Mouse (Mus musculus): ENCODE data around the gene Agap3. TPM values are rescaled to one million over a fixed set of nuclear protein-coding genes. Genes with fewer than 3 reads are reported as not detected.

Gene Agap3
- polyA plus RNA-seq, 1 experiment, result 76.8 TPM

DNA sequence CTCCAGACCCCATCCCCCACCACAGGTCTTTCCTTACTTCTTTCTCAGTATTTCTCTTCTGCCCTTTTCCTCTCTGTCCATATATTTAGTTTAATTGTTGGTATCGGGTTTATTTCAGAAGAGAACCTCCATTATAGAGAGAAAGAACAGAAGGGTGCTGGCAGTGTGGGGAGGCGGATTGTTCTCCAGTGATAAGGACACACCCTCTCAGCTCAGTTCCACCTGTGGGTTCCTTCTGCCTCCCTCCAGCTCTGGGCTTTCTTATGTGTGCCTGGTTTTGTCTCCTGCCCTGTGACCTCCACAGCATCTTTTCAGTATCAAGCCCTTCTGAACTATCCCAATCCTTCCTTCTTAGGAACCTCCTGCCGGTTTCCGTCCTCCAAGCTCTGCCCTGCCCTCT, 72.5 kb downstream of the Agap3 start:
- Histone ChIP-seq H3K36me3 (ENCODE audit: control insufficient read depth, insufficient read depth, low read length, poor library complexity, severe bottlenecking) (no peaks in the 10 kb centered on the region), H3K9me3 (replicated peaks; ENCODE audit: control insufficient read depth, insufficient read depth, low read length, poor library complexity, severe bottlenecking) (no peaks in the 10 kb centered on the region), H3K27ac (ENCODE audit: insufficient read depth, low read length) (no peak overlapping the region), H3K27me3 (ENCODE audit: control insufficient read depth, insufficient read depth, low read length, poor library complexity, severe bottlenecking) (peaks cover 18% of the 10 kb centered on the region), H3K4me3 (ENCODE audit: low read depth, low read length) (no peak overlapping the region), H3K9ac (ENCODE audit: low read depth, poor library complexity, severe bottlenecking) (no peak overlapping the region), H3K4me1 (ENCODE audit: control insufficient read depth, insufficient read depth, low read length) (peaks cover 1% of the 10 kb centered on the region)
- no peak for TF ChIP-seq CTCF (IDR thresholded peaks at IDR 0.05; ENCODE audit: low read depth, low read length)
- no peak for TF ChIP-seq EP300 (IDR thresholded peaks at IDR 0.05; ENCODE audit: insufficient read depth, low read depth, low read length)
- no peak for TF ChIP-seq POLR2A (IDR thresholded peaks at IDR 0.05; ENCODE audit: insufficient read depth, low read length)

DNA sequence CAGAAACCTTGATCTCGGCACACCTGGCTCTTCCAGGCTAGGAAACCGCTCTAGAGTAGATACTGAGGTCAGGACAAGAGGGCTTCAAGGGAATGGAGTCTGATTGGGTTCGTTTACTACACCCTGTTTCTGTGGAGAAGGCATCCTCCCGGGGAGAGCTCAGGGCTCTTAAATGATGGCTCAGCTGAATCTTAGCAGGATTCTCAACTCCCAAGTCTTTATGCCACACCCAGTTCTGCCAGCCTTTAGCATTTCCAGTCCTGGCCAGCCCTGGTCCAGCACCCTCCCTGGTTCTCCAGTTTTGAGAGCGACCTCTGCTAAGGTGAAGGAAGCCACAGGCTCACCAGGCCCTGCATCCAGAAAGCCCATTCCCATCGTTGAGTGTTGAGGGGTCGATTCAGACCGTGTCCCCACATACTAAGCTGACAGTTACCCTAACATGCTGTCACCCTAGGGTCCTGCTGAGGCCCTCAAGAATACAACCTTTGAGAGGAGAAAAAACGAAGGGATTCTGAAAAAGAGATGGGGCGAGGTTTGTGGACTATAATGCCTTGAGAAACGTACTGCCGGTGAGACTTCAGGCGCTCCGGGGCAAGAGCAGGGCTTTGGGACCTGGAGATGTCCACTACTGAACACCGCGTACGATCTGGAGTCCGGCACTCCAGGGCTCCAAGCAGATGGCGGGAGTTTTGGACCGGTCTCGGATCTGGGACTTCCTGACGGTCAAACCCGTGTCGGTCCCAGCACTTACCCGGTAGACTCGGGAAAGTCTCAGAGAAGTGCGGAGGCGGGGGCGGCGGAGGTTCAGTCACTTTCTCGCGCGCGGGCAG, 73.6 kb downstream of the Agap3 start:
- Histone ChIP-seq H3K27ac (ENCODE audit: insufficient read depth, low read length) (no peak overlapping the region), H3K27me3 (ENCODE audit: control insufficient read depth, insufficient read depth, low read length, poor library complexity, severe bottlenecking) (peaks cover 18% of the 10 kb centered on the region), H3K4me3 (ENCODE audit: low read depth, low read length) (peak overlapping the region; percentile 58), H3K36me3 (ENCODE audit: control insufficient read depth, insufficient read depth, low read length, poor library complexity, severe bottlenecking) (no peaks in the 10 kb centered on the region), H3K4me1 (ENCODE audit: control insufficient read depth, insufficient read depth, low read length) (peaks cover 1% of the 10 kb centered on the region), H3K9ac (ENCODE audit: low read depth, poor library complexity, severe bottlenecking) (peak overlapping the region; percentile 91), H3K9me3 (replicated peaks; ENCODE audit: control insufficient read depth, insufficient read depth, low read length, poor library complexity, severe bottlenecking) (no peaks in the 10 kb centered on the region)
- TF ChIP-seq CTCF (IDR thresholded peaks at IDR 0.05; ENCODE audit: low read depth, low read length) (no peak), POLR2A (IDR thresholded peaks at IDR 0.05; ENCODE audit: insufficient read depth, low read length) (no peak), EP300 (IDR thresholded peaks at IDR 0.05; ENCODE audit: insufficient read depth, low read depth, low read length) (no peak)

DNA sequence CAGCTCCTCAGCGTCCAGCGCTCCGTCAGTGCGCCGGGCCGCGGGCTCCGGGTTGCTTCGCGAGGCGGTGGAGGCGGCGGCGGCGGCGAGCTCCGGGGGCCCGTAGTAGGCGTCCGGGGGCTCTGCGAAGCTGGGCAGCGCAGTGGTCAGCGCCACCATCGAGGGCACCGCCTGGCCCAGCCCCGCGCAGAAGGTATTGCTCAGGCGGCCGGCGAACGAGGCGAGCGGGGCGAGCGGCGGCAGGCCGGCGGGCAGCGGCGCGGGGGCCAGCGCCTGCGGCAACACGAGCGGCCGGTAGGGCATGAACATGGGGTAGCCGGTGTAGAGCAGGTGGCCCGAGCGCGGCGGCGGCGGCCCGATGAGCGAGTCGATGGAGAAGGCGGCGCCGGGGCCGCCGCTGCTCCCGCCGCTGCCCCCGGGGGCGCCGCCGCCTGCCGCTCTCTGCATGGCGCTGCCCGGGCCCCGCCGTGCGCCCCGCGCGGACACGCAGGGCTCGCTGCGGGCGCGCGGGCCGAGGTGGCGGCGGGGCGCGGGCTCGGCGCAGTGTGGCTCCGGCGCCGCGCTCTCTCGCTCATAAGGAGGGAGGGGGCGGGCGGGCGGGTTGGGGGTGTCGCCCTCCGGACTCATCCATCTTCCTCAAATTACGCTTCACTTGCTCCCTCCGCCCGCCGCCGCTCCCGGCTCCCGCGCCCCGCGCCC, 74.4 kb downstream of the Agap3 start:
- Histone ChIP-seq H3K36me3 (ENCODE audit: control insufficient read depth, insufficient read depth, low read length, poor library complexity, severe bottlenecking) (no peaks in the 10 kb centered on the region), H3K9ac (ENCODE audit: low read depth, poor library complexity, severe bottlenecking) (peak overlapping the region; percentile 91), H3K4me3 (ENCODE audit: low read depth, low read length) (peak overlapping the region; percentile 58), H3K9me3 (replicated peaks; ENCODE audit: control insufficient read depth, insufficient read depth, low read length, poor library complexity, severe bottlenecking) (no peaks in the 10 kb centered on the region), H3K4me1 (ENCODE audit: control insufficient read depth, insufficient read depth, low read length) (peaks cover 1% of the 10 kb centered on the region), H3K27me3 (ENCODE audit: control insufficient read depth, insufficient read depth, low read length, poor library complexity, severe bottlenecking) (peaks cover 18% of the 10 kb centered on the region), H3K27ac (ENCODE audit: insufficient read depth, low read length) (no peak overlapping the region)
- TF ChIP-seq POLR2A (IDR thresholded peaks at IDR 0.05; ENCODE audit: insufficient read depth, low read length) (no peak), EP300 (IDR thresholded peaks at IDR 0.05; ENCODE audit: insufficient read depth, low read depth, low read length) (no peak), CTCF (IDR thresholded peaks at IDR 0.05; ENCODE audit: low read depth, low read length) (no peak)

DNA sequence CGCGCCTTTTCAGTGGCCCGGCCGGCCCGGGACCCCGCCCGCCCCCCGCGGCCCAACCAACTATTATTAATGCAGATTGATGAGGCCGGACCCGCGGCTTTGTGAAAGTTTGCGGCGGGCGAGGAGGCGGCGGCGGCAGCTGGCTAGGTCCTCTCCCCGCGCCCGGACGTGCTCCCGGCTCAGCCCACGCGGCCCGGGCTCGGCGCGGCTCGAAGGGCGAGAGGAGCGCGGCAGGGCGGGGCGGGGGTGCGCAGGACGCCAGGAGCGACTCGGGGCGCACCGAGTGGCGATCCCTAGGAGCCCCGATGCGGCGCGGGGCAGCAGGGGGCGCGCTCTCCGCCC, 74.9 kb downstream of the Agap3 start, which contains the start of gene Gbx1:
TSS of gene Gbx1 (minus strand) at position 314 of the 342 bp plus-strand sequence.
- Histone ChIP-seq H3K9me3 (replicated peaks; ENCODE audit: control insufficient read depth, insufficient read depth, low read length, poor library complexity, severe bottlenecking) (no peaks in the 10 kb centered on the region), H3K4me3 (ENCODE audit: low read depth, low read length) (peak within 1 kb of the TSS; percentile 58), H3K27me3 (ENCODE audit: control insufficient read depth, insufficient read depth, low read length, poor library complexity, severe bottlenecking) (peaks cover 18% of the 10 kb centered on the region), H3K9ac (ENCODE audit: low read depth, poor library complexity, severe bottlenecking) (peak within 1 kb of the TSS; percentile 91), H3K27ac (ENCODE audit: insufficient read depth, low read length) (no peak within 1 kb of the TSS), H3K36me3 (ENCODE audit: control insufficient read depth, insufficient read depth, low read length, poor library complexity, severe bottlenecking) (no peaks in the 10 kb centered on the region), H3K4me1 (ENCODE audit: control insufficient read depth, insufficient read depth, low read length) (peaks cover 1% of the 10 kb centered on the region)
- TF ChIP-seq CTCF (IDR thresholded peaks at IDR 0.05; ENCODE audit: low read depth, low read length) (peak; percentile 21), EP300 (IDR thresholded peaks at IDR 0.05; ENCODE audit: insufficient read depth, low read depth, low read length) (no peak)

DNA sequence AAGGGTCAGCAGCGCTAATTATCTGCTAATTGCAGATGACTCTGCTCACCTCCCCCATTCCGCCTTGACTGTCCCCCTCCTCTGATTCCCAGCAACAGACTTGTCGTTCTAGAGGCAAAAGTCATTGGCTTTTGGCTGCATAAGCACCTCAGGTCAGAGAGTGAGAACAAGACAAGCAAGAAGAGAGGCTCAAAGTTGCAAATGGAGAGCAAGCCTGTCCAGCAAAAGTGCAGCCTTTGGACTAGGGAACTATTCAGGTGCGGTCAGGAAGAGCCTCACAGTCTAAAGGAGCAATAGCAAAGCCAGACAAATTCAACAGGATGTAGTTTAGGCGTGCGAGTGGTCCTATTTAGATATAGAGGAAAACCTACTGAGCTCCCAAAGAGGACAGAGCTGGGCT, 75.8 kb downstream of the Agap3 start:
- H3K27ac ChIP-seq (ENCODE audit: insufficient read depth, low read length), result no peak overlapping the region
- H3K9me3 ChIP-seq (replicated peaks; ENCODE audit: control insufficient read depth, insufficient read depth, low read length, poor library complexity, severe bottlenecking), result no peaks in the 10 kb centered on the region
- no peak for TF ChIP-seq POLR2A (IDR thresholded peaks at IDR 0.05; ENCODE audit: insufficient read depth, low read length)
- peaks cover 1% of the 10 kb centered on the region for H3K4me1 ChIP-seq (ENCODE audit: control insufficient read depth, insufficient read depth, low read length)
- H3K9ac ChIP-seq (ENCODE audit: low read depth, poor library complexity, severe bottlenecking), result no peak overlapping the region
- H3K27me3 ChIP-seq (ENCODE audit: control insufficient read depth, insufficient read depth, low read length, poor library complexity, severe bottlenecking), result peaks cover 18% of the 10 kb centered on the region
- H3K36me3 ChIP-seq (ENCODE audit: control insufficient read depth, insufficient read depth, low read length, poor library complexity, severe bottlenecking), result no peaks in the 10 kb centered on the region
- no peak overlapping the region for H3K4me3 ChIP-seq (ENCODE audit: low read depth, low read length)

DNA sequence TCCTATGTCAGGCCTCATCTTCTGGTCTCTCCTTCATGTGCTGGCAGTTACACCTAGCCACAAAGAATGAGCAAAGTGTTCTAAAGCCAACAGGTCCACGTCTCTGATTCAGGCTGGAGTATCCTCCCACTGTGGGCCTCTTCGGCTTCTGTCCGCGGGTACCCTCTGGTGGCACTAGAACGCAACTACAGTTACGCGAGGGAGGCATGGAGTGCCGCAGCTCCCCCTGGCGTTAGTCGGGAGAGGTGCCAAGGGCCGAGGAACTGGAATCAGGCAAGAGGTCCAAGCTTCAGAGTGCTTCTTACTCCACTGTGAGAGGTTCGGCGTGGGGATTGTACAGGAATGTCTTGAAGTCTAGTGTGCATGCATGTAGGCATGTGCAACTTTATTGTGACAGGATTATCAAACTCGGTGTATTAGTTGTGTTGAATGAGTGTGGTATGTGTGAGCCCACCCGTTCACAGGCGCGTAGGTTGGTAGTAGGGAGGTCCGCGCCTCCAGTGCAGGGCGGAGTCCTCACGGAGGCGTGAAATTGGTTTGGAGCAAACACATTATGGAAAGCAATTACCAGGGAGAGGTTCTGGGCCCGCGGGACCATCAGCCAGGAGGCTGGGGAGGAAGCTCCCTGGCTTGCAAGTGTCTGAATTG, 78.2 kb downstream of the Agap3 start:
- TF ChIP-seq EP300 (IDR thresholded peaks at IDR 0.05; ENCODE audit: insufficient read depth, low read depth, low read length) (0 out of 2 replicates have a peak, but pooled peaks have one; percentile 17), CTCF (IDR thresholded peaks at IDR 0.05; ENCODE audit: low read depth, low read length) (peak; percentile 100), POLR2A (IDR thresholded peaks at IDR 0.05; ENCODE audit: insufficient read depth, low read length) (no peak)
- no peaks in the 10 kb centered on the region for H3K9me3 ChIP-seq (replicated peaks; ENCODE audit: control insufficient read depth, insufficient read depth, low read length, poor library complexity, severe bottlenecking)
- H3K27ac ChIP-seq (ENCODE audit: insufficient read depth, low read length), result no peak overlapping the region
- peaks cover 18% of the 10 kb centered on the region for H3K27me3 ChIP-seq (ENCODE audit: control insufficient read depth, insufficient read depth, low read length, poor library complexity, severe bottlenecking)
- no peaks in the 10 kb centered on the region for H3K36me3 ChIP-seq (ENCODE audit: control insufficient read depth, insufficient read depth, low read length, poor library complexity, severe bottlenecking)
- no peak overlapping the region for H3K4me3 ChIP-seq (ENCODE audit: low read depth, low read length)
- H3K9ac ChIP-seq (ENCODE audit: low read depth, poor library complexity, severe bottlenecking), result no peak overlapping the region
- H3K4me1 ChIP-seq (ENCODE audit: control insufficient read depth, insufficient read depth, low read length), result no peaks in the 10 kb centered on the region
